Mouse (Mus musculus): ENCODE measurements at regions not wholly inside any gene's neighbourhood (a gene's known extent, or its start where the extent isn't known, plus 50 kb on each side); places are given as distances from the start of the nearest gene placed in this dataset.

- H3K4me1 ChIP-seq (ENCODE audit: control insufficient read depth, insufficient read depth, insufficient read length), result no peaks in the 10 kb centered on the region
- no peak for DNase-seq (ENCODE audit: low read depth in 1 of 2, low spot score in 2 of 2)
- no peak overlapping the region for H3K27ac ChIP-seq (ENCODE audit: insufficient read depth, low read length)
- H3K27me3 ChIP-seq (ENCODE audit: control insufficient read depth, insufficient read depth, low read length), result no peaks in the 10 kb centered on the region
- H3K36me3 ChIP-seq (ENCODE audit: control insufficient read depth, insufficient read depth, low read length), result no peaks in the 10 kb centered on the region
- no peak for TF ChIP-seq POLR2A (IDR thresholded peaks at IDR 0.05; ENCODE audit: low read depth, low read length)
- TF ChIP-seq CTCF (IDR thresholded peaks at IDR 0.05; ENCODE audit: extremely low read depth, insufficient read depth, insufficient read length, insufficient replicate concordance), result no peak
- no peak overlapping the region for H3K4me3 ChIP-seq (ENCODE audit: extremely low read depth, insufficient read depth, insufficient read length)
- WGBS, result 16% methylated on average over 9 of the region's 9 CpGs
Observed at GRCm38 (mm10) chr8:25362656-25363055, 538.5 kb upstream of the Adam5 start.

GRCm38 (mm10) chr8:25362146-25362545 is 538.0 kb upstream of the Adam5 start:
- WGBS, result 86% methylated on average over 4 of the region's 4 CpGs
- Histone ChIP-seq H3K4me3 (ENCODE audit: extremely low read depth, insufficient read depth, insufficient read length) (no peak overlapping the region), H3K4me1 (ENCODE audit: control insufficient read depth, insufficient read depth, insufficient read length) (no peaks in the 10 kb centered on the region), H3K27me3 (ENCODE audit: control insufficient read depth, insufficient read depth, low read length) (no peaks in the 10 kb centered on the region), H3K36me3 (ENCODE audit: control insufficient read depth, insufficient read depth, low read length) (no peaks in the 10 kb centered on the region), H3K27ac (ENCODE audit: insufficient read depth, low read length) (no peak overlapping the region)
- TF ChIP-seq POLR2A (IDR thresholded peaks at IDR 0.05; ENCODE audit: low read depth, low read length), result no peak
- no peak for TF ChIP-seq CTCF (IDR thresholded peaks at IDR 0.05; ENCODE audit: extremely low read depth, insufficient read depth, insufficient read length, insufficient replicate concordance)
- DNase-seq (ENCODE audit: low read depth in 1 of 2, low spot score in 2 of 2), result no peak

- H3K4me1 ChIP-seq (ENCODE audit: control insufficient read depth, insufficient read depth, insufficient read length), result no peaks in the 10 kb centered on the region
- H3K4me3 ChIP-seq (ENCODE audit: extremely low read depth, insufficient read depth, insufficient read length), result no peak overlapping the region
- DNase-seq (ENCODE audit: low read depth in 1 of 2, low spot score in 2 of 2), result no peak
- H3K27me3 ChIP-seq (ENCODE audit: control insufficient read depth, insufficient read depth, low read length), result no peaks in the 10 kb centered on the region
- 94% methylated on average over 5 of the region's 5 CpGs for WGBS
- TF ChIP-seq CTCF (IDR thresholded peaks at IDR 0.05; ENCODE audit: extremely low read depth, insufficient read depth, insufficient read length, insufficient replicate concordance), result no peak
- no peak for TF ChIP-seq POLR2A (IDR thresholded peaks at IDR 0.05; ENCODE audit: low read depth, low read length)
- H3K27ac ChIP-seq (ENCODE audit: insufficient read depth, low read length), result no peak overlapping the region
- H3K36me3 ChIP-seq (ENCODE audit: control insufficient read depth, insufficient read depth, low read length), result no peaks in the 10 kb centered on the region
Observed at GRCm38 (mm10) chr8:25361420-25361819, 537.3 kb upstream of the Adam5 start.

DNA sequence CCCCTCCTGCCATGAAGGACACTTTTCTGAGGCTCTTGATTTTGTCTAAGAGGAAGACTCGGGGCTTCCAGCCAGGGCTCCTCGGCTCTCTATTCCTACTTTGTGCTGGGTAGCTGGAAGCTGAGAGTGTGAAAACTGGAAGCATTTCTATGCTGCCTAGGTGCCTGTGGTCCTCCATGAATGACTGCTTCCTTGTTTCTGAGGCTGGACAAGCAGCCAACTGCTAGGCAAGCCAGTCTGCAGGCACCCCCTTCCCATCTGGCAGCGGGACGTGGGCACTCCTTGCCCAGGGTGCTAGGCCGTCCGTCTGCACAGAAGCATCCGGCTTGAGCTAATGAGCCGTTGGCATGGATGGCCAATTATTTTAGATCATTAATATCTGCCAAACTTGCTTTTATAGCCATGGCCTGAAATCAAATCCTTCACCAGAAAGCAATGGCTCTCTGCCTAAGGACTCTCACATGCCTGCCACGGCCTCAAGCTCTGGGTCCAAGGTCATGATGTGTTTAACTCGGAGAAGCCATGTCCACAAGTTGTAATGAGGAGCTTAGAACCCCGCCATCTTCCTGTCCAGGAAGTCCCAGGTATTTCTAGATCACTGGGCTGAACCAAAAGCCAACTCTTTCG is 534.5 kb upstream of the Adam5 start:
- DNase-seq (ENCODE audit: low read depth in 1 of 2, low spot score in 2 of 2), result no peak
- Histone ChIP-seq H3K4me3 (ENCODE audit: extremely low read depth, insufficient read depth, insufficient read length) (no peak overlapping the region), H3K4me1 (ENCODE audit: control insufficient read depth, insufficient read depth, insufficient read length) (no peaks in the 10 kb centered on the region), H3K36me3 (ENCODE audit: control insufficient read depth, insufficient read depth, low read length) (no peaks in the 10 kb centered on the region), H3K27me3 (ENCODE audit: control insufficient read depth, insufficient read depth, low read length) (0 out of 2 replicates have a peak, but pooled peaks cover 2% of the 10 kb centered on the region), H3K27ac (ENCODE audit: insufficient read depth, low read length) (no peak overlapping the region)
- 88% methylated on average over 12 of the region's 12 CpGs for WGBS
- no peak for TF ChIP-seq CTCF (IDR thresholded peaks at IDR 0.05; ENCODE audit: extremely low read depth, insufficient read depth, insufficient read length, insufficient replicate concordance)
- no peak for TF ChIP-seq POLR2A (IDR thresholded peaks at IDR 0.05; ENCODE audit: low read depth, low read length)

DNA sequence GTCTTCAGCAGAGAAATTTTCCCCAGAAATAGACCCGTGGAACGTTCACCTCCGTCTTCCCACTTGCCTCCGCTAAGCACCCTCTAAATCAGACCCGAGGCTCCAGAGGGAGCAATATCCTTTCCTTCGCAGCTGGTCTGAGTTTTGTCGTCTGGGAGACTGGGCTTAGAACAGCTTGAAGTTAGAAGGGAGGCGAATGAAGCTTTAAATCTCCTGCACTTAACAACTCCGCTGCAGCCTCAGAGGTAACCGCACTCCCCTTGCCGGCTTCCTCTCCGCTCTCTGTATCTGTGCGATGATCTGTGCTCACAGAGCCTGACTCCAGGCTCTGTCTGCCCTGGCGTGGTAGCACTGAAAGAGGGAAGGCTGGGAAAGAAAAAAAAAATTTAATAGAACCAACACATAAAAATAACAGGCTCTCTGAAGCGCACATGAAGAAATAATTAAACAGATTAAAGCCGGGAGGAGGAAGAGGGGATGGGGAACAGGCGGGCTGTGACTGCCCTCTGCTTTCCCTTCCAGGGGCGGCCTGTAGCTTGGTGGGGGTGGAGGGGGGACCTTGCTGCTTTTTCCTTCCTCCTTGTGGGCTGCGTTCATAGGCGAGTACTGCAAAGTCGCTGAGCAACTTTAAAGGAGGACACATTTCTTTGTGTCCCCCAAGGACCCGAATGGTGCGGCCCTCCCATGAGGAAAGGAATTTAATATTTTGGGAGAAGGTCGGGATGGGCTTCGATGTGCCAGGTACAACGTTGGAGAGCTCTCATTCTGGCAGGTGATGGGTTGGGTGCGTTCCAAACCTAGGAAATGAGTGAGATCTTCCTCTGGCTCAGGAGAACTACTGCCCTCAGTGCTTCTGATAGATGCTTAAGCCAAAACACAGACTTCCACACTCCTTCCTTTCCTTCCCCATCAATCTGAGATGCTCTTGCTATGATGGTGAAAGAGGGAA is 529.9 kb upstream of the Adam5 start:
- H3K27me3 ChIP-seq (ENCODE audit: control insufficient read depth, insufficient read depth, low read length), result 0 out of 2 replicates have a peak, but pooled peaks cover 2% of the 10 kb centered on the region
- no peaks in the 10 kb centered on the region for H3K4me1 ChIP-seq (ENCODE audit: control insufficient read depth, insufficient read depth, insufficient read length)
- H3K4me3 ChIP-seq (ENCODE audit: extremely low read depth, insufficient read depth, insufficient read length), result no peak overlapping the region
- H3K27ac ChIP-seq (ENCODE audit: insufficient read depth, low read length), result no peak overlapping the region
- H3K36me3 ChIP-seq (ENCODE audit: control insufficient read depth, insufficient read depth, low read length), result no peaks in the 10 kb centered on the region
- TF ChIP-seq POLR2A (IDR thresholded peaks at IDR 0.05; ENCODE audit: low read depth, low read length), result no peak
- WGBS, result 8% methylated on average over 27 of the region's 27 CpGs
- no peak for DNase-seq (ENCODE audit: low read depth in 1 of 2, low spot score in 2 of 2)

GRCm38 (mm10) chr8:25353405-25353804 is 529.2 kb upstream of the Adam5 start:
- H3K4me1 ChIP-seq (ENCODE audit: control insufficient read depth, insufficient read depth, insufficient read length), result no peaks in the 10 kb centered on the region
- 63% methylated on average over 7 of the region's 7 CpGs for WGBS
- H3K36me3 ChIP-seq (ENCODE audit: control insufficient read depth, insufficient read depth, low read length), result no peaks in the 10 kb centered on the region
- H3K27ac ChIP-seq (ENCODE audit: insufficient read depth, low read length), result no peak overlapping the region
- H3K27me3 ChIP-seq (ENCODE audit: control insufficient read depth, insufficient read depth, low read length), result 0 out of 2 replicates have a peak, but pooled peaks cover 2% of the 10 kb centered on the region
- DNase-seq (ENCODE audit: low read depth in 1 of 2, low spot score in 2 of 2), result no peak
- H3K4me3 ChIP-seq (ENCODE audit: extremely low read depth, insufficient read depth, insufficient read length), result no peak overlapping the region
- TF ChIP-seq CTCF (IDR thresholded peaks at IDR 0.05; ENCODE audit: extremely low read depth, insufficient read depth, insufficient read length, insufficient replicate concordance) (no peak), POLR2A (IDR thresholded peaks at IDR 0.05; ENCODE audit: low read depth, low read length) (no peak)
